Mouse (Mus musculus): ENCODE measurements at regions not wholly inside any gene's neighbourhood (a gene's known extent, or its start where the extent isn't known, plus 50 kb on each side); places are given as distances from the start of the nearest gene placed in this dataset.

DNA sequence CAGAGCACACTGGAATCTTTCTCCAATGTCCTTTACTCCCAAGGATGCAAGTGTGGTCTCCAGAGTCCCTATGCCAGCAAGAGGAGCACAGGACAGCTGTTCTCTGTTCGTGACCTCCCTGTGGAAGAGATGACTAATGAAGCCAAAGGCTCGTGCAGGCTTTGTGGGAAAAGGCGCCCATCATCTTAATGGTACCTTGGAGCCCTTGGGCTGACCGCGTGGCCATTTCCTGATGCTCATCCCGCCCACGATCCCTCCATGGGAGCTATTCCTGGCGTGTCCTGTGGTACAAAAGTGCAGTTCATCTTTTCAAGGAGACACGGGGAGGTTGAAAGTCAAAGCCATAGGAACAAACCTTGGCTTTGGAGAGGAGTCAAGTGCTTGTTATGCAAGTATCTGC, 55.2 kb upstream of the Gli2 start:
- DNase-seq, result no peak

DNA sequence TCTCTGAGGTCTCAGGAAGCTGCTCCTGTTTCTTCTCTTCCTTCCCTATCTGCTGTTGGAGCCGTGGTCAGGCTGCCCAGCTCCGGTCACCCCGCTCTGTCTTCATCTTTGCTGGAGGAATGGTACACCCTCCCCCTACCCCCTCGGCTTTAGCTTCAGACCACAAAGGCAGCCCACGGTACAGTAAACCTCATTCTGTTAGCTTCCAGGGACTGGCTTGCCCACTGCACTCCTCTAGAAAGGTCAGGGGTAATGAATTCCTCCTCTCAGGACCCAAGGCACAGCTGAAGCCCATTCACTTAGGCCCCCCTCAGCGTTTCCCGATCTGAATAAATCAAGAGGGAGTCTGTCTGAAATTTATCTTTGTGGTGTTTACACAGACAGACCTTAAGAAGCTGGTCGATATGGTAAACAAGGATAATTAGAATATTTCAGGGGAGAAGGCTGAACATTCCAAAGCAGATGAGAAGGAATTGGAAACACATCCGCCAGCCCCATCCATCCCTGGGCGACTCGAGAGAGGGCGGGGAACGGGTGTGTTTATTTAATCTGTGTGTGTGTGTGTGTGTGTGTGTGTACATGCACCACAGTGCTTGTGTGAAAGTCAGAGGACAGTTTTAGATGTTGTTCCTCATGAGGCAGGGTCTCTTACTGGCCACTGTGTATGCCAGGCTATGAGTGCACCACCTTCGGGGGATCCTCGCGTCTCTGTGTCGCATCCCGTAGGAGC, 53.0 kb upstream of the Gli2 start:
- DNase-seq, result no peak
